Mouse (Mus musculus) lung, adult 2 months (tissue): ENCODE data around the gene AI182371. TPM values are rescaled to one million over a fixed set of nuclear protein-coding genes. Genes with fewer than 3 reads are reported as not detected.
A peak's percentile ranks its signal among the peaks of the same experiment; 100 is the strongest.

Experiments
- DNase-seq: peaks from one replicate; pipeline ENCODE4 v3.0.0; 2022
- H3K4me1 ChIP-seq: fragments of 200-500 bp; 2 replicates; pipeline ENCODE4 v1.6.1; 2011; ENCODE audit warnings: low read length; ENCODE audit not compliant: control insufficient read depth, insufficient read depth
- H3K4me3 ChIP-seq: fragments of 200-500 bp; replicated peaks from 2 replicates; pipeline ENCODE3; 2011; ENCODE audit warnings: low read depth, mild to moderate bottlenecking, control low read depth, low read length; ENCODE audit errors: extremely low read depth
- CTCF ChIP-seq: fragments of 200-500 bp; IDR thresholded peaks from 2 replicates; pipeline ENCODE4 v1.5.1; 2011; ENCODE audit warnings: mild to moderate bottlenecking, low read length, control low read depth; ENCODE audit not compliant: insufficient read depth
- POLR2A ChIP-seq: fragments of 200-500 bp; IDR thresholded peaks from 2 replicates; pipeline ENCODE4 v1.6.1; 2011; ENCODE audit warnings: low read depth, mild to moderate bottlenecking, control low read depth, low read length, borderline replicate concordance; ENCODE audit errors: extremely low read depth
- WGBS: fragments of 180-500 bp; shearing (Covaris S2); methylation state at CpG from one replicate; pipeline ENCODE4 v1.1.7; 2018; 5-methylcytosine and 5-hydroxymethylcytosine counted together
- polyA plus RNA-seq: library from polyadenylated mRNA; depleted of rRNA; stranded (reverse); fragments of >200 nt; gene quantifications from 2 replicates; pipeline ENCODE4 v1.2.3, GENCODE M21; 2012; rRNA removed

AI182371 gene
- 0.80 and 1.3 TPM in 2 replicates for polyA plus RNA-seq

- no peak within 1 kb of the TSS for H3K4me3 ChIP-seq
- DNase-seq: no peak
- no peak for TF ChIP-seq POLR2A
- no peak for TF ChIP-seq CTCF
- no peaks in the 10 kb centered on the region for H3K4me1 ChIP-seq
- 92% methylated on average over 3 of the region's 3 CpGs for WGBS
Measured at GRCm38 (mm10) chr2:35101443-35101842, at the start of gene AI182371. AI182371 (minus strand) TSS chr2:35101543.

GRCm38 (mm10) chr2:35148806-35149205 lies 47.5 kb upstream of the AI182371 start:
- Histone ChIP-seq H3K4me3 (no peak overlapping the region), H3K4me1 (no peaks in the 10 kb centered on the region)
- TF ChIP-seq CTCF (no peak), POLR2A (no peak)
- WGBS: 87% methylated on average over 10 of the region's 10 CpGs
- no peak for DNase-seq

GRCm38 (mm10) chr2:35141673-35142072 lies 40.3 kb upstream of the AI182371 start:
- Histone ChIP-seq H3K4me3 (no peak overlapping the region), H3K4me1 (no peaks in the 10 kb centered on the region)
- WGBS: 91% methylated on average over 3 of the region's 3 CpGs
- no peak for DNase-seq
- TF ChIP-seq CTCF: no peak
- TF ChIP-seq POLR2A: no peak

- no peaks in the 10 kb centered on the region for H3K4me1 ChIP-seq
- TF ChIP-seq CTCF (no peak), POLR2A (no peak)
- no peak for DNase-seq
- WGBS: 53% methylated on average over 1 of the region's 1 CpGs
- no peak overlapping the region for H3K4me3 ChIP-seq
Measured at GRCm38 (mm10) chr2:35138576-35138975, 37.2 kb upstream of the AI182371 start.

GRCm38 (mm10) chr2:35133891-35134290 lies 32.5 kb upstream of the AI182371 start:
- no peak for TF ChIP-seq POLR2A
- TF ChIP-seq CTCF: no peak
- H3K4me1 ChIP-seq: peaks cover 6% of the 10 kb centered on the region
- no peak overlapping the region for H3K4me3 ChIP-seq
- no peak for DNase-seq
- WGBS: 77% methylated on average over 5 of the region's 5 CpGs

- no peak for TF ChIP-seq CTCF
- no peak for TF ChIP-seq POLR2A
- no peak for DNase-seq
- H3K4me3 ChIP-seq: peak overlapping the region; percentile 49
- H3K4me1 ChIP-seq: peaks cover 6% of the 10 kb centered on the region
- WGBS: 2% methylated on average over 5 of the region's 5 CpGs
Measured at GRCm38 (mm10) chr2:35132662-35133055, 31.3 kb upstream of the AI182371 start.

GRCm38 (mm10) chr2:35131991-35132661 lies 30.8 kb upstream of the AI182371 start:
- Histone ChIP-seq H3K4me3 (peak overlapping the region; percentile 42), H3K4me1 (peaks cover 6% of the 10 kb centered on the region)
- WGBS: under 1% methylated on average over 21 of the region's 21 CpGs
- DNase-seq: peak; percentile 98
- TF ChIP-seq POLR2A: peak; percentile 57; the same call in 1 of the 2 replicates
- TF ChIP-seq CTCF: no peak

- TF ChIP-seq POLR2A: no peak
- no peak for TF ChIP-seq CTCF
- H3K4me3 ChIP-seq: no peak overlapping the region
Measured at GRCm38 (mm10) chr2:35131491-35131890, 30.1 kb upstream of the AI182371 start.

GRCm38 (mm10) chr2:35124716-35125115 lies 23.4 kb upstream of the AI182371 start:
- peak; percentile 14; the same call in 1 of the 2 replicates for TF ChIP-seq CTCF
- TF ChIP-seq POLR2A: no peak
- no peak for DNase-seq
- no peaks in the 10 kb centered on the region for H3K4me1 ChIP-seq
- 75% methylated on average over 7 of the region's 7 CpGs for WGBS
- H3K4me3 ChIP-seq: no peak overlapping the region

More at GRCm38 (mm10) chr2:35131491-35131890, 30.1 kb upstream of the AI182371 start:
- DNase-seq: no peak
- peaks cover 6% of the 10 kb centered on the region for H3K4me1 ChIP-seq

- no peak for DNase-seq
- 35% methylated on average over 2 of the region's 2 CpGs for WGBS
- no peak for TF ChIP-seq POLR2A
- TF ChIP-seq CTCF: no peak
- no peak overlapping the region for H3K4me3 ChIP-seq
- peaks cover 3% of the 10 kb centered on the region for H3K4me1 ChIP-seq
Measured at GRCm38 (mm10) chr2:35110521-35110920, 9.2 kb upstream of the AI182371 start.
